Mouse (Mus musculus) stomach, postnatal 0 days (tissue): ENCODE measurements around the gene Cdh4.

Source experiments
- CTCF ChIP-seq: IDR thresholded peaks from 2 replicates; pipeline ENCODE4 v1.5.1; 2016; ENCODE audit warnings: antibody characterized with exemption, low read depth, mild to moderate bottlenecking, moderate library complexity
- EP300 ChIP-seq: optimal IDR thresholded peaks from 2 replicates; pipeline ENCODE3; 2016; ENCODE audit warnings: antibody characterized with exemption

- TF ChIP-seq CTCF (no peak), EP300 (no peak)
Observed at GRCm38 (mm10) chr2:179920042-179920441, 477.8 kb downstream of the Cdh4 start.
